Mouse (Mus musculus) ovary, postnatal 14 days (tissue): ENCODE data around the gene Rbpms2.
"Not testable (repeated sequence)": the region's sequence is repeated elsewhere in the genome, so short reads cannot be mapped to it uniquely, and the experiment has no call there.

ENCODE experiments used
- DNase-seq: peaks from one replicate; pipeline ENCODE4 v3.0.0; 2022; ENCODE audit warnings: low spot score

The Rbpms2 gene

GRCm38 (mm10) chr9:65657218-65657617 is 27.8 kb downstream of the Rbpms2 start:
- DNase-seq, result no peak

- no peak for DNase-seq
Observed at GRCm38 (mm10) chr9:65661029-65661428, 31.6 kb downstream of the Rbpms2 start.

DNA sequence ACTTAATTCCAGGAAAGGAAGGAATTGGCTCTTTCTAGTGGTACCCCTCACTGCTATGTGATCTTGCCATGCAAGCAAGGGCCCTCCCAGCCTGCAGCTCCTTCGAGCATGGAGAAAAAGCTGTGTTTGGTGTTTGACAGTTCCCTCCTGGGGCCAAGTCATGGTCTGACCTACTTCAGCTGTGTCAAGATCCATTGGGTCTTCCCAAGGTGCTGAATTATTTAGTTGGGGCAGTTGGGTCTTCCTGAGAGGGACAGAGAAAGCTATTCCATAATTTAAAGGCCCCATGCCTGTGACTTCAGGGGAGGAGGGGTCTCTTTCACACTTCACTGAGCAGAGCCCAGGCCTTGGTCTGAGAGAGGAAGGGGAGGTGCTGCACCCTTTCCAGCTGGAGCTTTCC is 32.0 kb downstream of the Rbpms2 start:
- DNase-seq, result no peak

- DNase-seq, result peak; percentile 57
Observed at GRCm38 (mm10) chr9:65664163-65664562, 34.7 kb downstream of the Rbpms2 start.

DNA sequence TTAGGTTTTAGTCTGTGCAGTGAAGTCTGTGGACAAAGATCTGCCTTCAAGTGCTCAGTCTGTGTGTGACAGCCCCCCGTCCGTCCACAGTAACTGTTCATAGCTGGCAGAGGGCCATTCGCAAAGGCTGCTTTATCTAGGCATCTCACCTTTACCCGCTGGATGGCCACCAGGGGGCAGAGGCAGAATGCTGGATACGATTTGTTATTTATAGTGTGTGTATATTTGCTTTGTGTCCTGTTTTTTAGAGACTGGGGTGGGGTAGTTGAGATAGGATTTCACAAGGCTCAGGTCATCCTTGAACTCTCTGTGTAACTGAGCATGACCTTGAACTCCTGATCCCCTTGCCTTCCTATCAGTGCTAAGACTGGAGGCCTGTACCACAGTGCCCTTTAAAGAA is 36.6 kb downstream of the Rbpms2 start:
- DNase-seq, result peak; percentile 54

DNA sequence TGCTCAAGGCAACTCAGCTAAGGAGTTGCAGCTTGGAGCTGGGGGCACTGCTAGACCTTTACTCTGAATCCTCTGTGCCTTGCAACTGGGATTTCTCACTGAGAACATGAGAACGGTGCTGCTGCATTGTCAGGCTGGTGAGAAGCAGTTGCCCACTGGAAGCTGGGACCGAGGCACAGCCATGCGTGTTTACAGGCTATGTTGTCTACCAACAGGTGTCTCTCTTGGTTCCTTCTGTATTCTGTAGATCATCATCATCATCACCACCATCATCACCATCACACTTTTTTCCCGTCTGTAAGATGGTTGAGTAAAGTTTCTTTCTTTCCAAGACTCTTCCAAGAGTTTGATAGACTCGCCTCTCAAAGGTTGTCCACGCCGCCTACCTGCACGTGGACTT is 38.3 kb downstream of the Rbpms2 start, which contains the start of gene Oaz2:
TSS of gene Oaz2 (plus strand) at position 301 of the 400 bp plus-strand sequence.
- DNase-seq, result no peak

DNA sequence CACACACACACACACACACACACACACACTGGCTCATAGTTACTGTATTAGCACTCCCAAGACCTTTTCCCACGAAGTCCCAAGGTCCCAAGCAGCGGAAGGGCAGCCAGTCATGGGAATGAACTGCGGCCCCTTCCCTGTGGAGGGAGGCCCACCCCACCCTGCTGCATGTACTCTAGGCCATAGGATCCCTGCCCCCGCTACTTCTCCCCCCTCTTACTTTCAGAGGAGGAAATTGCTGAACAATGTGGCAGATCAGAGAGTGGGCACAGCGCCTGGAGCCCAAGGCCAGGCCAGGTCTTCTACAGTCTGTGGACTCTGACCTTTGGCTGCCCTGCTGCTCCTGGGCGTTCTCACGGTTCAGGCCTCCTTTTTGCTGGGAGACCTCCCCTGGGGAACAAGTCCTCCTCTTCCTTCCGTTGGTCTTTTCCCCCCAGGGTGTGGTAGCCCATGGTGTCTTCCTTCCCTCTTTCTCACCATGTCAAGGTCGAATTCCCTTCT is 42.0 kb downstream of the Rbpms2 start:
- peak; percentile 31 for DNase-seq

DNA sequence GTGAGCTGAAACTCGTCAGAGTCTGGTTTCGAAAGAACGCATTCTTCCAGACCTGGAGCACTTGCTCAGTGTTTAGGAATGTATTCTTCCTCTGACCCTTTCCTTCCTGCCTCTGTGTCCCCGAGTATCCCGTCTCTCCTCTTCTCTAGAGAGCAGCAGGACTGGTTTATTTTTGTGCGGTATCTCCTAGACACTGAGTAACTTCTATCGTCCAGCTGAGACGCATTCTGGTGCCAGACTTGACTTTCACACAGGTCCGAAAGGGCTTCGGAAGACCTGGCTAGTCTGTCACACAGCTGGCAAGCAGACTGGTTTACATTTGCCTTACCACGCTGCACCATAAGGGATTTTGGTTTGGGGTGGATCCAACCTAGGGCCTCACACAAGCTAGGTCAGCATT is 43.5 kb downstream of the Rbpms2 start:
- no peak for DNase-seq

DNA sequence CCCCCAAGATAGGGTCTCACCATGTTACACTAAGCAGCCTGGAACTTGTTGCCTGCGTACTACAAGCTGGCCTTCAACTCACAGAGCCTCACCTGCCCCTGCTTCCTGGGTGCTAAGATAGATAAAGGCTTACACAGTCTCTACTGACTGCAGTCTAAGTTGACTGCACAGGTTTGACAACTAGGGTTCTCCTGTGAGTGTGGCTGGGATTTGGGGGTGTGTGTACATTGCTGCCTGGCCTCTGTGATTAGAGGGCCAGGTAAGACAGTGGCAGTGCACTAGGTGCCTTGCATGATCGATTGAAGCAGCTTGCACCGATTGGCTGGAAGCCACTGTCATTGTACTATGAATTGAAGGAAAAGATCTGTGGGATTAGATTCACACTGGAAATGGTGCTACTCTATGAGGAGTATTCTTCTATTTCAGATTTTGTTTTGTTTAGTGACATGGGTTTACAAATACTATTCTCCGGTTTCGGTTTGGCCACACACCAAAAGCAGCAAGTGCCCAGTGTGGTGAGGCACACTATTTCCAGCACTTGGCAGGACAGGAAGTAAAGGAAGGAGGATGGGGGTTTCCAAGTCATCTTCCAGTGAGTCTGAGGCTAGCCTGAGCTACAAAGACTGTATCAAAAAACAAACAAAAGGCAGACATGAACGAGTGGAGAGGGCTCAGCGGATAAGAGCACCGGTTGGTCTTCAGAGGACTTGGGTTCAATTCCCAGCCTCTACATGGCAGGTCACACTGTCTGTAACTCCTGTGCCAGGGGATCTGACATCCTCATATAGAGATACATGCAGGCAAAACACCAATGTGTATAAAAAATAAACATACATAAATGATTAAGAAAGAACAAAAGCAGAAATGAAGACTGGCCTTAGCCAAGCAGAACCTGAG is 46.3 kb downstream of the Rbpms2 start:
- no peak for DNase-seq

DNA sequence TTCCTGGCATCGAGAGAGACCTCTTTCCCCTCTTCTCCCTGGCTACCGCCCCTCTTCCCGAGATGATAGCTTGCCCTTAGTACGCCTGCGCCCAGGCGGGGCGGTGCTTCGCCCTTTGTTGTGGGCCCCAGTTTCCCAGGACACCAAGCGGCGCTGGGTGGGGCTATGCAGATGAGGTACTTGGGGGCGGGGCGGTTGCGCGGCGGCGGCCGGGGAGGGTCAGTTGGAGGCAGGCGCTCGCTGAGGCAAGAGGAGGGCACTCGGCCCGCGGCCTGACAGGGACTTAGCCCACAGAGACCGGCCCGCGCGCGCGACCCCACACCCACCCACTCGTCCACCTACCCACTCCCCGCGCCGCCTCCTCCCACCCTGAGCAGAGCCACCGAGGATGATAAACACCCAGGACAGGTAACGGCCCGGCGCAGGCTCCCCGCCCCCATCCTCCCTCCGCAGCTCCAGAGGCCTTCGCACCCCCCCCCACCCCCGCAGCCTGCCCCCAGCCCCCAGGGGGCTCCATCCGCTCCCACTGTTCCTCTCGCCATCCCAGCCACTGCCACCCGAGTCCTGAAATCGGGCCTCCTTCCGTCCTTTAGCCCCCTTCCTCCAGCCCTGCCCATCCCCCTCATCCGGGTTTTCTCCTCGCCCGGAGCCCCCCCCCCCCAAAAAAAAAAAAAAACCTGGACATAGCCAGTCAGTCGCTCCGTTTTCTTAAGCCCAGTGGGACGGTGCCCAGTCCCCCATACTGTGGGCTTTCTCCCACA is 47.1 kb downstream of the Rbpms2 start:
- DNase-seq, result peak; percentile 96

- no peak for DNase-seq
Observed at GRCm38 (mm10) chr9:65677119-65677462, 47.6 kb downstream of the Rbpms2 start.

DNA sequence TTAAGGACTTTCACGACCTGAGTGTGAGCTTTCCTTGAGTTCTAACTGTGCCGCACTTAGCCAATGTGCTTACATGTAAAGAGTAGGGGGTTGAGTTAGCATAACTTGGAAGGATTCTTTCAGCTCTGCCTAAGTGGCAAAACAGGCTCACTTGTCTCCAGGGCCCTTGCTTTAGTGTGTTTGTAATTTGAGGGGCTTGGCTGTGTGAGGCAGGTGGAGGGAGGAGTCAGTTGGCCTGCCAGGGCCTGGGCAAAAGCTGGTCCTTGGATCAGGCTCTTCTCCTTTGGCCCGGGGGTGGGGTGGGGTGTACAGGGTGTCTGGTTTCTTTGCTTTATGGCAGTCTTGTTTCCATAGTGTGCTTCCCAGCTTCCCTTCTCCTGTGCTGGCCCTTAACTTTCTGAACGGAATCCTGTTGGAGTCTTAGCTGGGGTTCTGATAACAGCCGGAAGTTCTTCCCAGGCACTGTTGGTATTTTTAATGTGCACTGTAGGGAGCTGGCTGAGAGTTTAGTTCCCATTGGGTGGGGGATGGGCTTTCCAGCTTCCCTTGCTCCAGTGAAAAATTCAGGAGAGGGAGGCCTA is 49.8 kb downstream of the Rbpms2 start:
- peak; percentile 33 for DNase-seq

- no peak for DNase-seq
Observed at GRCm38 (mm10) chr9:65680938-65681633, 51.6 kb downstream of the Rbpms2 start.

GRCm38 (mm10) chr9:65681634-65681940 is 52.1 kb downstream of the Rbpms2 start:
- no peak for DNase-seq

DNA sequence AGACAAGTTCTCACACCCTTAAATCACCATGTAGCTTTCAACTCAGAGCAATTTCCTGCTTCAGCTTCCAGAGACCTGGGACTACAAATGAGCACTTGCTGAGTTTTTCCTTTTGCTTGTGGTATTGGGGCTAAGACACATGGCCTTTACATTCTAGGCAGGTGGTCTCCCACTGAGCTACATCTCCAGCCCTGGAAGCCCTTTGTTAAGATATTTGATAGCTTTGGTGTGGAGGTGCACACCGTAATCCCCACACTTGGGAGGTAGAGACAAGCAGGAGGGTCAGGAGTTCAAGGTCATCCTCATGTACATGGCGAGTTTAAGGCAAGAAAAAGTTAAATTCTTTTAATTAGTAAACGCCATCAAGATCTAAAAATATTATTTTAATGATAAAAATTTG is 52.7 kb downstream of the Rbpms2 start:
- no peak for DNase-seq

GRCm38 (mm10) chr9:65682994-65683393 is 53.5 kb downstream of the Rbpms2 start:
- no peak for DNase-seq

- no peak for DNase-seq
Observed at GRCm38 (mm10) chr9:65684704-65685103, 55.3 kb downstream of the Rbpms2 start.

- DNase-seq, result not testable (repeated sequence)
Observed at GRCm38 (mm10) chr9:65689869-65690268, 60.4 kb downstream of the Rbpms2 start.

DNA sequence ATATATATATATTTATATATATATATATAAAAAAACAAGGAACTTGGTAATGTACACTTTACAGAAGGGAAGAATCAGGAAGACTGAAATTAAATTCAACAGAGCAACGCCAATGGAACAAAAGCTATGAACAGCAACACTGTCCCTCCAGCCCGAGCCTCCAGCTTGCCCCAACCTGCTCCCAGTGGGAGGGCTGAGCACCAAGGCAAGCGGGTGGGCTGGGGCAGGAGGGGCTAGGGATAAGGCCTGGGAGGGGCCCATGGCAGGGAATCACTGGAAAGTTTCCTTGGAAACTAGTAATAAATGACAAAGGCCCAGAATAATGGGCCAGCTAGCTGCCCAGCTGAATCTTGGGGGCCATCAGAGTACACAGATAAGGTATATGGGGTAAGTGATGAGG is 63.0 kb downstream of the Rbpms2 start:
- DNase-seq, result no peak

- no peak for DNase-seq
Observed at GRCm38 (mm10) chr9:65692959-65693603, 63.6 kb downstream of the Rbpms2 start.

DNA sequence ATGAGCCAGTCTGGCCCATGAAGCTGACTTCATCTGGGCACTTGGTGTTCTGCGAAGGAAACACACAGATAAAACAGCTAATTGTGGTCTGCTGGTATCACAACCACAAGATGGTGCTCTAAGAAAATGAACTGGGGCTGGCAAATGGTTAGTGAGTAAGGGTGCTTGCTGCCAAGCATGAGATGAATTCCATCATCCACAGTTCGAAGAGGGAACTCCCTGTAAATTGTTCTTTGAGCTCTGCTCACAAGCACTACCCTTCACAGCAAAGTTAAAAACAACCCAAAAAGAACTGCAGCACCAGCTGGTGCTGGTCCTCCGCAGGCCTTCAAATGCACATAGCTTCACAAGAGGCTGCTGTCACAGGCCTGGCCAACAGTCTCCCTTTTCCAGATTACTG is 66.2 kb downstream of the Rbpms2 start:
- DNase-seq, result no peak

DNA sequence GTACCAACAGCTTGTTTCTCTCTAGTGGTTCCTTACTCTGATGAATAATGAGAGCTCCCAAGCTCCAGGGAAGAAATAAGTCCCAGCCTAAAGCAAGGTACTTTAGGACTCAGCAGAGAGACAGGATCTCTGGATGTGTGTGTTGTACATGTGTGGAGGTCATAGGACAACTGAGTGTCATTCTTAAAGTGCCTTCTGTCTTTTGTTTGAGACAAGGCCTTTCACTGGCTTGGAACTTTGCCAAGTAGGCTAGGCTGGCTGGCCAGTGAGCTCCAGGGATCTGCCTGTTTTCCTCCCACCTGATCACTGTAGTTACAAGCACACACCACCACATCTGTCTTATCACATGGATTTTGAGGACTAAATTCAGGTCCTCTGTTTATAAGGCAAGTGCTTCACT is 66.9 kb downstream of the Rbpms2 start:
- DNase-seq, result no peak
